Mouse (Mus musculus): Measurements from ENCODE around the gene Magee1.

- TF ChIP-seq ZNF384 (IDR thresholded peaks at IDR 0.05; ENCODE audit: low read depth, low read length) (no peak), POLR2AphosphoS5 (IDR thresholded peaks at IDR 0.05; ENCODE audit: borderline replicate concordance, low read depth, low read length) (no peak), MYC (IDR thresholded peaks at IDR 0.05; ENCODE audit: low read depth, low read length) (no peak), ZC3H11A (IDR thresholded peaks at IDR 0.05; ENCODE audit: low read depth, low read length) (no peak), CTCF (IDR thresholded peaks at IDR 0.05 in 2 of 3, conservative IDR thresholded peaks at IDR 0.05 in 1 of 3; ENCODE audit: control insufficient read depth in 1 of 3, insufficient read depth in 1 of 3, low read depth in 2 of 3, low read length in 3 of 3, poor library complexity in 1 of 3, severe bottlenecking in 1 of 3) (peak in 2 of 3 experiments; percentile 34 to 53; a peak in 4 of 6 replicates), KAT2A (conservative IDR thresholded peaks at IDR 0.05; ENCODE audit: low read depth, low read length) (no peak), GABPA (IDR thresholded peaks at IDR 0.05; ENCODE audit: low read depth, low read length) (no peak), POLR2A (IDR thresholded peaks at IDR 0.05; ENCODE audit: control insufficient read depth in 1 of 2, insufficient read depth in 1 of 2, low read depth in 1 of 2, low read length in 2 of 2, poor library complexity in 1 of 2) (no peak), NRF1 (IDR thresholded peaks at IDR 0.05; ENCODE audit: insufficient read depth, low read depth, low read length, poor library complexity, severe bottlenecking) (no peak), EP300 (IDR thresholded peaks at IDR 0.05; ENCODE audit: low read depth in 1 of 2, low read length in 2 of 2) (no peak), MAX (IDR thresholded peaks at IDR 0.05; ENCODE audit: low read length) (no peak), UBTF (IDR thresholded peaks at IDR 0.05; ENCODE audit: borderline replicate concordance, insufficient read depth, low read depth, low read length) (no peak), GATA1 (IDR thresholded peaks at IDR 0.05; ENCODE audit: low read depth, low read length) (no peak), CHD2 (IDR thresholded peaks at IDR 0.05; ENCODE audit: low read length) (no peak)
These were observed 16.0 kb upstream of the Magee1 start for GRCm38 (mm10) chrX:105104175-105104574.
